In genomic region chr1:192835211-192835681, GRCm38 (mm10) we compare ENCODE assay signal across 8 mouse cellular contexts. TPM values are rescaled to one million over a fixed set of nuclear protein-coding genes. Genes with fewer than 3 reads are reported as not detected.
DNase-seq lines count a peak whose midpoint lies in the region; ATAC-seq and TF ChIP-seq lines count a peak whose summit lies in the region.

No protein-coding gene starts in this region.

- no peak for TF ChIP-seq CTCF in midbrain, postnatal 0 days (IDR thresholded peaks at IDR 0.05)

- H3K9me3 ChIP-seq in embryonic facial prominence, embryonic 13.5 days = no peaks in the 10 kb centered on the region
- no peaks in the 10 kb centered on the region for H3K9me3 ChIP-seq in midbrain, postnatal 0 days (ENCODE audit: low read length)

- peak; percentile 24 for DNase-seq in kidney, adult 18-20 months
- no peak for DNase-seq in kidney, adult 8-10 months
- DNase-seq in brain, adult 2 months (ENCODE audit: low read depth, low spot score) = peak; percentile 73
- peak; percentile 25 for DNase-seq in kidney, postnatal 14 days
- peak; percentile 52 for DNase-seq in midbrain, postnatal 0 days (ENCODE audit: low spot score)
- no peak for DNase-seq in urinary bladder, postnatal 10 days (ENCODE audit: low spot score)
- no peak for DNase-seq in spleen, postnatal 14 days (ENCODE audit: low spot score in 2 of 2)

- no peaks in the 10 kb centered on the region for H3K27me3 ChIP-seq in embryonic facial prominence, embryonic 13.5 days
- no peaks in the 10 kb centered on the region for H3K27me3 ChIP-seq in midbrain, postnatal 0 days (ENCODE audit: insufficient read depth, low read length)

- peak overlapping the region; percentile 42 for H3K4me3 ChIP-seq in embryonic facial prominence, embryonic 13.5 days
- H3K4me3 ChIP-seq in midbrain, postnatal 0 days (ENCODE audit: low read depth, low read length) = peak overlapping the region; percentile 45

- H3K4me2 ChIP-seq in embryonic facial prominence, embryonic 13.5 days = peak overlapping the region; percentile 77
- peak overlapping the region; percentile 91 for H3K4me2 ChIP-seq in midbrain, postnatal 0 days (ENCODE audit: low read depth, low read length, poor library complexity, severe bottlenecking)

- peak overlapping the region; percentile 95 for H3K27ac ChIP-seq in embryonic facial prominence, embryonic 13.5 days
- H3K27ac ChIP-seq in midbrain, postnatal 0 days (ENCODE audit: low read depth, low read length) = peak overlapping the region; percentile 88

- ATAC-seq in embryonic facial prominence, embryonic 13.5 days (ENCODE audit: insufficient number of reproducible peaks, insufficient read depth, low FRiP score, low TSS enrichment, low read depth) = peak; percentile 75; the same call in 1 of the 2 replicates
- peak; percentile 68 for ATAC-seq in midbrain, postnatal 0 days (ENCODE audit: low FRiP score)

- 0 out of 2 replicates have a peak, but pooled peaks cover 1% of the 10 kb centered on the region for H3K36me3 ChIP-seq in embryonic facial prominence, embryonic 13.5 days
- H3K36me3 ChIP-seq in midbrain, postnatal 0 days (ENCODE audit: insufficient read depth, low read length) = no peaks in the 10 kb centered on the region

- peak overlapping the region; percentile 67 for H3K9ac ChIP-seq in embryonic facial prominence, embryonic 13.5 days
- H3K9ac ChIP-seq in midbrain, postnatal 0 days (replicated peaks; ENCODE audit: low read length, poor library complexity, severe bottlenecking) = peak overlapping the region; percentile 79

- WGBS in embryonic facial prominence, embryonic 13.5 days = 3% methylated on average over 18 of the region's 18 CpGs
- WGBS in midbrain, postnatal 0 days = 1% methylated on average over 18 of the region's 18 CpGs

- peaks cover 52% of the 10 kb centered on the region for H3K4me1 ChIP-seq in embryonic facial prominence, embryonic 13.5 days
- H3K4me1 ChIP-seq in midbrain, postnatal 0 days (ENCODE audit: insufficient read depth, low read length) = peaks cover 2% of the 10 kb centered on the region; the same call in 1 of the 2 replicates

RNA-seq across cellular contexts. Expression of gene Sertad4, which starts 20.3 kb away (rescaled TPM):
- 70.8 and 71.4 TPM in 2 replicates for polyA plus RNA-seq in embryonic facial prominence, embryonic 13.5 days (2015; fragmentation: Nextera tagmentation; extraction: Ambion mirVana)
- 9.2 and 10.9 TPM in 2 replicates for total RNA-seq in midbrain, postnatal 0 days (2014; rRNA removed)
- 18.6 and 19.8 TPM in 2 replicates for polyA plus RNA-seq in midbrain, postnatal 0 days (2015; fragmentation: Nextera tagmentation; extraction: Ambion mirVana)

Comparison
In these comparisons a context has a peak if more than half of its experiments do, and no peak if none do; other contexts are left out.
1. DNase-seq: peak in kidney, adult 18-20 months (single experiment), brain, adult 2 months (single experiment), kidney, postnatal 14 days (single experiment) and midbrain, postnatal 0 days (single experiment); none in kidney, adult 8-10 months (0 of 2), urinary bladder, postnatal 10 days (single experiment) and spleen, postnatal 14 days (0 of 2).